Mouse (Mus musculus) neural tube, embryonic 13.5 days (tissue): ENCODE results near the gene Gstp1. TPM values are rescaled to one million over a fixed set of nuclear protein-coding genes. Genes with fewer than 3 reads are reported as not detected.

Source experiments
- ATAC-seq: fragments of 200-750 bp; cut with Nextera tagmentation; 2 replicates; pipeline ENCODE4 v1.8.0; 2017; ENCODE audit warnings: low read depth, mild to moderate bottlenecking, moderate TSS enrichment, moderate library complexity
- H3K27ac ChIP-seq: fragments of 300-500 bp; sonication (generic); replicated peaks from 2 replicates; pipeline ENCODE4 v1.5.1; 2015; ENCODE audit warnings: moderate library complexity, mild to moderate bottlenecking, inconsistent platforms
- H3K27me3 ChIP-seq: fragments of 300-500 bp; sonication (generic); 2 replicates; pipeline ENCODE4 v1.6.1; 2015; ENCODE audit warnings: mild to moderate bottlenecking, inconsistent platforms
- H3K36me3 ChIP-seq: fragments of 300-500 bp; sonication (generic); 2 replicates; pipeline ENCODE4 v1.6.1; 2015; ENCODE audit warnings: mild to moderate bottlenecking, inconsistent platforms
- H3K4me1 ChIP-seq: fragments of 300-500 bp; sonication (generic); replicated peaks from 2 replicates; pipeline ENCODE4 v1.6.1; 2015; ENCODE audit warnings: inconsistent platforms
- H3K4me2 ChIP-seq: fragments of 300-500 bp; sonication (generic); 2 replicates; pipeline ENCODE4 v1.6.1; 2015; ENCODE audit warnings: inconsistent platforms, mild to moderate bottlenecking, moderate library complexity
- H3K4me3 ChIP-seq: fragments of 300-500 bp; sonication (generic); 2 replicates; pipeline ENCODE4 v1.5.1; 2015; ENCODE audit warnings: mild to moderate bottlenecking, inconsistent platforms
- H3K9ac ChIP-seq: fragments of 300-500 bp; sonication (generic); 2 replicates; pipeline ENCODE4 v1.6.1; 2015; ENCODE audit warnings: moderate library complexity, mild to moderate bottlenecking, inconsistent platforms
- H3K9me3 ChIP-seq: fragments of 300-500 bp; sonication (generic); 2 replicates; pipeline ENCODE4 v1.6.1; 2016; ENCODE audit warnings: inconsistent platforms
- WGBS: fragments of 180-500 bp; shearing (Covaris S2); methylation state at CpG from one replicate; pipeline ENCODE4 v1.1.7; 2015; 5-methylcytosine and 5-hydroxymethylcytosine counted together
- polyA plus RNA-seq: library from polyadenylated mRNA; unstranded; fragments of >200 nt; fragmentation: Nextera tagmentation; extraction: Ambion mirVana; gene quantifications from 2 replicates; pipeline ENCODE4 v1.2.1, GENCODE M21; 2015

Gene Gstp1
- polyA plus RNA-seq, 1 experiment from 2014 or later: 433 TPM

GRCm38 (mm10) chr19:4003112-4003511 lies 34.7 kb downstream of the Gstp1 start, which contains the start of gene Doc2g:
Doc2g (plus strand) TSS chr19:4003313.
- Histone ChIP-seq H3K4me3 (no peak within 1 kb of the TSS), H3K4me2 (no peak within 1 kb of the TSS), H3K9ac (peak within 1 kb of the TSS; percentile 88; the same call in 1 of the 2 replicates), H3K9me3 (no peaks in the 10 kb centered on the region), H3K27me3 (no peaks in the 10 kb centered on the region), H3K36me3 (peaks cover 33% of the 10 kb centered on the region), H3K4me1 (peaks cover 20% of the 10 kb centered on the region), H3K27ac (no peak within 1 kb of the TSS)
- WGBS: 85% methylated on average over 1 of the region's 1 CpGs
- no peak for ATAC-seq

- Histone ChIP-seq H3K27me3 (no peaks in the 10 kb centered on the region), H3K36me3 (peaks cover 19% of the 10 kb centered on the region), H3K9me3 (no peaks in the 10 kb centered on the region), H3K4me2 (peak overlapping the region; percentile 91), H3K9ac (peak overlapping the region; percentile 88), H3K27ac (no peak overlapping the region), H3K4me1 (peaks cover 20% of the 10 kb centered on the region), H3K4me3 (0 out of 2 replicates have a peak overlapping the region, but pooled peaks have one; percentile 62)
- 84% methylated on average over 5 of the region's 5 CpGs for WGBS
- no peak for ATAC-seq
Measured at GRCm38 (mm10) chr19:4001752-4002151, 36.0 kb downstream of the Gstp1 start.

DNA sequence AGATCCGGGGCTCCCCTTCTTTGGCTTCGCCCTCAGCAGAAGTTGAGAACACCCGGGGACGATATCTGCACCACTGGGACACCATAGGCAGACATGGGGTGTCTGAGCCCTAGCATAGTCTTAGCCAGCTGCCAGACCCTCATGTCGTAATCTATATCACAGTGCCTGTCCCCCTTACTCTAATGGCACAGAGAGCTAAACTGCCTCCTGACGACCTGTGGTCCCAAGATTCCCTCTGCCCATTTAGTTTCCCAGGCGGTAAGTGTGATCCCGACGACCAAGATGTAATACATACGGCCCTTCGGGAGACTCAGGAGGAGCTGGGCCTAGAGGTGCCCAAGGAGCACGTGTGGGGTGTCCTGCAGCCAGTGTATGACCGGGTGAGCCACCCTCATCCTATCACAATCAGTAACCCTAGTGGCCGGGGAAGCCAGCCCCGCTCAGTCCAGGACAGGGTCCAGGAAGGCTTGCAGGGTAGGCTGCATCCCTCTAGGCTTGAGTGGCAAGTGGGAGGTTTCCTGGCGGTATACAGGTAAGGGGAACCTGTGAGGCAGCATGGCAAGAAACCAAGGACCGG lies 36.7 kb downstream of the Gstp1 start:
- peak; percentile 25; the same call in 1 of the 2 replicates for ATAC-seq
- Histone ChIP-seq H3K9ac (peak overlapping the region; percentile 88), H3K9me3 (no peaks in the 10 kb centered on the region), H3K27me3 (no peaks in the 10 kb centered on the region), H3K4me1 (peaks cover 20% of the 10 kb centered on the region), H3K4me2 (peak overlapping the region; percentile 91), H3K36me3 (peaks cover 12% of the 10 kb centered on the region), H3K4me3 (peak overlapping the region; percentile 62), H3K27ac (peak overlapping the region; percentile 97)
- 17% methylated on average over 17 of the region's 17 CpGs for WGBS

DNA sequence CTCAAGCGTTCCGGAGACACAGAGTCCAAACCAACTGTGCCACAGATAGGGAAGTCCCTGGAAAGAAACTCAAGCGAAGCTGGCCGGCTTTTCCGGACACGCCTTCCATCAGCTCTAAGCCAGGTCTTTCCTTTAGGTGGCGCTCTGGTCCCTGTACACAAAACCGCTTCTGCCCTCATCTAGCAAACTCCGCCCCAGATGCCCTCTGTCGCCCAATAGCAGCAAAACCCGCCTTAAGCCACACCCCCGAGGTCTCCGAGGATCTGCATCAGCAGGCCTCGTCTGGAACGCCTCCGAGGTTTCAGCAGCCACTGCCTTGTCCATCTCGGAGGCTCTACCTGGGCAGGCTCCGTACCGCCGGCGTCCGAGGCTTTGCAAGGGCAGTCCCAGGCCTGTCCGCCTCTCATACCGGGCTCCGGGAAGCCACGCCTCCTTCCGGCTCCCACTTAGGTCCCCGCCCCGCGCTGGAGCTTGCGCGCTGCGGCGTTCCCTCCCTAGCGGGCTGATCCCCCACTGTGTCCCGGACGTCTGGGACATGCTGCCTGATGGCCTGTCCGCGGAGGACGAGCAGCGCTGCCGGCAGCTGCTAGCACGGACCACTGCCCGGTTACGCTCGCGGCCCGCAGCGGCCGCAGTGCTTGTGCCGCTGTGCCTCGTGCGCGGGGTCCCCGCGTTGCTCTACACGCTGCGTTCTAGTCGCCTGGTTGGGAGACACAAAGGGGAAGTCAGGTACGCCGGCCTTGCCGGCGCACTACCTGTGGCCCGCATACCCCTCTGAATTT lies 37.5 kb downstream of the Gstp1 start, which contains the start of the genes Nudt8 and Gm49405:
Gene Nudt8, plus strand, starts transcription at position 462 of the 782 bp plus-strand sequence.
Gene Gm49405, plus strand, starts transcription at position 508 of the 782 bp plus-strand sequence.
- peak within 1 kb of the TSS; percentile 88 for H3K9ac ChIP-seq
- no peaks in the 10 kb centered on the region for H3K9me3 ChIP-seq
- peaks cover 20% of the 10 kb centered on the region for H3K4me1 ChIP-seq
- peak within 1 kb of the TSS; percentile 91 for H3K4me2 ChIP-seq
- ATAC-seq: peak; percentile 86
- H3K4me3 ChIP-seq: peak within 1 kb of the TSS; percentile 62
- H3K27ac ChIP-seq: peak within 1 kb of the TSS; percentile 97
- peaks cover 6% of the 10 kb centered on the region; the same call in 1 of the 2 replicates for H3K36me3 ChIP-seq
- WGBS: under 1% methylated on average over 64 of the region's 64 CpGs
- no peaks in the 10 kb centered on the region for H3K27me3 ChIP-seq

DNA sequence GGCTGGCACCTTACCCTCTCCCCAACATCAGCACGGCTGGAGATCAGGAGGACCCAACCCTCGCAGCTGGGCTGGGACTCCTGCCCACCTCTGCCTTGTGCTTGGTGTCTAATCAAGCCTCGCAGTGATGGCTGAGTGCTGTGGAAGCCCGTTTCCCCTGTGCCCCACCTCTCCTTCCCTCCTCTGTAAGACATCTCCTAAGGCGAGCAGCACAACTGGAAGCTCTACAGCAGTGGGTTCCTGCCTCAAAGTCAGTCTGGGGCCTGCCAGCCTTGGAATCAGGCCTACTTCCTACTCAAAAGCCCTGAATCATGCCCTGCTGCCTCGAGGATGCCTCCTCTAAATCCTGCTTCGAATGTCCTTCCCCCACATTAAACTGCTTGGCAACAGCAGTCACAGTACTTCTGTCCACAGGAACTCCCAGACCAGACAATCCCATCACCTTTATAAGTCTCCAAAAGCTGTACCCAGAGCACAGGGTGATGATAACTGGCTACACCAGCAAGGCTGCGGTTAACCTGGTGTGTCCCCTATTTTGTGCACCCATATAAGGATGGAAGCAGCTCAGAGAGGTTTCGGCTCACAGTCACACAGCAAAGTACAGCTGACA lies 38.6 kb downstream of the Gstp1 start:
- peak overlapping the region; percentile 91 for H3K4me2 ChIP-seq
- H3K27me3 ChIP-seq: no peaks in the 10 kb centered on the region
- H3K9me3 ChIP-seq: no peaks in the 10 kb centered on the region
- peak overlapping the region; percentile 62; the same call in 1 of the 2 replicates for H3K4me3 ChIP-seq
- 0 out of 2 replicates have a peak overlapping the region, but pooled peaks have one; percentile 46 for H3K27ac ChIP-seq
- WGBS: 88% methylated on average over 9 of the region's 9 CpGs
- H3K36me3 ChIP-seq: no peaks in the 10 kb centered on the region; the same call in 1 of the 2 replicates
- H3K4me1 ChIP-seq: peaks cover 20% of the 10 kb centered on the region
- ATAC-seq: no peak
- H3K9ac ChIP-seq: peak overlapping the region; percentile 61

DNA sequence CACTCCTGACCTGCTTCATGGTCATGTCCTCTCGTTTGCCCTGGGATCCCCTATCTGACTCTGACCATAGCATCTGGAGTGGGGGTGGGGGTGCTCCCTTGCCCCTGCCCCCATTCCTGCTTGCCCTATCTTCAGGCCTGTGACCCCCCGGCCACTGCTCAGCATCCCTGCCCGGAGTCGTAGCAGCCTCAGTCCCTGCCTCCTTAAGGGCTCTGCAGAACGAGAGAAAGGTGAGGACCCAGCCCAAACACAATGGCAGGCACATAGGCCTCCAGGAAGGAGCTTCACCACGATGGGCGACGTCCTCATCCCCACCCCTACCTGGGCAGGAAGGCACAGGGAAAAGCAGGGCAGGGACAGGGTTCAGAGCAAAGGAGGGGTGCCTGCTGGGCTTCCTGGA lies 39.5 kb downstream of the Gstp1 start:
- H3K4me2 ChIP-seq: no peak overlapping the region
- no peak overlapping the region for H3K9ac ChIP-seq
- no peak overlapping the region for H3K27ac ChIP-seq
- H3K4me1 ChIP-seq: peaks cover 20% of the 10 kb centered on the region
- no peaks in the 10 kb centered on the region for H3K9me3 ChIP-seq
- H3K27me3 ChIP-seq: no peaks in the 10 kb centered on the region
- no peak for ATAC-seq
- H3K4me3 ChIP-seq: no peak overlapping the region
- no peaks in the 10 kb centered on the region for H3K36me3 ChIP-seq
- WGBS: 86% methylated on average over 8 of the region's 8 CpGs

DNA sequence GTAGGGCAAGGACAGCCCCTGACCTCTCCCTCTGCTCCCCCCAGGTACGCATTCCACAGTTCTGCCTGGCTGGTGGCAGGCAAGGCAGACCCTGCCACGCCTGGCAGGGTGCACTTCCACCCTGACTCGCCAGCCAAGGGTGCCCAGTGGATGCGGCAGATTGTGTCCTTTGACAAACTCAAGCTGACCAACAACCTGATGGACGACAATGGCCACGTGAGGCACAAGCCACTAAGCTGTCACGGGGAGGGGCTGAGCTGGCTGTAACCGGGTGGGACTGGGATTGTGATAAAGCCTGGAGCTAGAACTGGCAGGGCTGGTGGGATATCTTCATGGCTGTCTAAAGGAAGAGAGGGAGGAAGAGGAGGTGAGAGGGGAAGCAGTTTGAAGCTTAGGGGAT lies 40.6 kb downstream of the Gstp1 start:
- peaks cover 20% of the 10 kb centered on the region for H3K4me1 ChIP-seq
- H3K4me2 ChIP-seq: no peak overlapping the region
- 64% methylated on average over 8 of the region's 8 CpGs for WGBS
- no peak overlapping the region for H3K4me3 ChIP-seq
- no peaks in the 10 kb centered on the region for H3K36me3 ChIP-seq
- no peaks in the 10 kb centered on the region for H3K27me3 ChIP-seq
- H3K27ac ChIP-seq: no peak overlapping the region
- no peak for ATAC-seq
- H3K9ac ChIP-seq: no peak overlapping the region
- H3K9me3 ChIP-seq: no peaks in the 10 kb centered on the region

GRCm38 (mm10) chr19:3996747-3997146 lies 41.0 kb downstream of the Gstp1 start:
- H3K27ac ChIP-seq: no peak overlapping the region
- H3K4me3 ChIP-seq: no peak overlapping the region
- H3K27me3 ChIP-seq: no peaks in the 10 kb centered on the region
- ATAC-seq: no peak
- H3K4me2 ChIP-seq: no peak overlapping the region
- H3K9ac ChIP-seq: no peak overlapping the region
- H3K9me3 ChIP-seq: no peaks in the 10 kb centered on the region
- peaks cover 17% of the 10 kb centered on the region for H3K4me1 ChIP-seq
- 83% methylated on average over 8 of the region's 8 CpGs for WGBS
- no peaks in the 10 kb centered on the region for H3K36me3 ChIP-seq

- H3K36me3 ChIP-seq: no peaks in the 10 kb centered on the region
- H3K27ac ChIP-seq: no peak overlapping the region
- WGBS: 76% methylated on average over 7 of the region's 7 CpGs
- H3K27me3 ChIP-seq: no peaks in the 10 kb centered on the region
- H3K4me2 ChIP-seq: no peak overlapping the region
- no peak overlapping the region for H3K4me3 ChIP-seq
- H3K9ac ChIP-seq: no peak overlapping the region
- no peak for ATAC-seq
- no peaks in the 10 kb centered on the region for H3K9me3 ChIP-seq
- peaks cover 11% of the 10 kb centered on the region for H3K4me1 ChIP-seq
Measured at GRCm38 (mm10) chr19:3996106-3996505, 41.7 kb downstream of the Gstp1 start.

DNA sequence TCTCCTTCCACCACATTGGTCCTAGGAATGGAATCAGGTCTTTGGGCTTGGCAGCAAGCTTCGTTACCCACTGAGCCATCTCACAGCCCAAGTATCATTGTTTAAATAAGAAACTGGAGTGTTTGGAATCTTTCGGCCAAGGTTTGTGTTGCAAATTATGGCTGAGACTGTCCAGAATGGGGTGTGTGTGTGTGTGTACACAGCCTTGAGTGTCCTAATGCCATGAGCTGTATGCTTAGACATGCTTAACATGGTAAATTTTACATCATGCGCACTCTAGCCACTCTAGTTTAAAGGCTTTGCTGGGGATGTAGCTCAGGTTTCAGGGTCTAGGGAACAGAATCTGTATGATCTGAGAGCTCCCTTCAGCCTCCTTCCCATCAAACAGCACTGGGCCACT lies 42.3 kb downstream of the Gstp1 start:
- Histone ChIP-seq H3K36me3 (no peaks in the 10 kb centered on the region), H3K4me3 (no peak overlapping the region), H3K9me3 (no peaks in the 10 kb centered on the region), H3K27ac (no peak overlapping the region), H3K9ac (no peak overlapping the region), H3K4me1 (peaks cover 10% of the 10 kb centered on the region), H3K4me2 (no peak overlapping the region), H3K27me3 (no peaks in the 10 kb centered on the region)
- 91% methylated on average over 3 of the region's 3 CpGs for WGBS
- no peak for ATAC-seq

- no peak overlapping the region for H3K27ac ChIP-seq
- WGBS: 69% methylated on average over 6 of the region's 6 CpGs
- H3K9ac ChIP-seq: no peak overlapping the region
Measured at GRCm38 (mm10) chr19:3994932-3995331, 42.9 kb downstream of the Gstp1 start.

GRCm38 (mm10) chr19:3992416-3992815 lies 45.4 kb downstream of the Gstp1 start, which contains the start of gene Tbx10:
Tbx10 (plus strand) TSS chr19:3992752.
- 56% methylated on average over 5 of the region's 5 CpGs for WGBS
- Histone ChIP-seq H3K27me3 (no peaks in the 10 kb centered on the region), H3K4me1 (0 out of 2 replicates have a peak, but pooled peaks cover 3% of the 10 kb centered on the region), H3K4me2 (no peak within 1 kb of the TSS), H3K9ac (no peak within 1 kb of the TSS), H3K4me3 (no peak within 1 kb of the TSS), H3K9me3 (no peaks in the 10 kb centered on the region; the same call in 1 of the 2 replicates), H3K36me3 (no peaks in the 10 kb centered on the region), H3K27ac (no peak within 1 kb of the TSS)
- no peak for ATAC-seq

More at GRCm38 (mm10) chr19:3994932-3995331, 42.9 kb downstream of the Gstp1 start:
- Histone ChIP-seq H3K4me3 (no peak overlapping the region), H3K36me3 (no peaks in the 10 kb centered on the region), H3K27me3 (no peaks in the 10 kb centered on the region), H3K4me2 (no peak overlapping the region), H3K4me1 (peaks cover 10% of the 10 kb centered on the region), H3K9me3 (no peaks in the 10 kb centered on the region)
- ATAC-seq: no peak
